Mouse (Mus musculus) kidney, adult 18-20 months (tissue): ENCODE data around the gene Zcchc24.
A peak's percentile ranks its signal among the peaks of the same experiment; 100 is the strongest.

Experiments
- DNase-seq: peaks from one replicate; pipeline ENCODE4 v3.0.0; 2021

Zcchc24 gene

GRCm38 (mm10) chr14:25713443-25713842, 55.4 kb downstream of the Zcchc24 start:
- DNase-seq, result no peak

GRCm38 (mm10) chr14:25711602-25712001, 57.2 kb downstream of the Zcchc24 start:
- DNase-seq, result no peak

- no peak for DNase-seq
Measured at GRCm38 (mm10) chr14:25711177-25711576, 57.7 kb downstream of the Zcchc24 start.

GRCm38 (mm10) chr14:25710681-25711080, 58.2 kb downstream of the Zcchc24 start:
- no peak for DNase-seq

GRCm38 (mm10) chr14:25710073-25710472, 58.8 kb downstream of the Zcchc24 start:
- no peak for DNase-seq

GRCm38 (mm10) chr14:25708917-25709316, 59.9 kb downstream of the Zcchc24 start:
- DNase-seq, result no peak

GRCm38 (mm10) chr14:25708451-25708850, 60.4 kb downstream of the Zcchc24 start:
- no peak for DNase-seq

- DNase-seq, result peak; percentile 55
Measured at GRCm38 (mm10) chr14:25707691-25708181, 61.1 kb downstream of the Zcchc24 start.

- DNase-seq, result no peak
Measured at GRCm38 (mm10) chr14:25701986-25702385, 66.9 kb downstream of the Zcchc24 start.

- no peak for DNase-seq
Measured at GRCm38 (mm10) chr14:25696356-25696755, 72.5 kb downstream of the Zcchc24 start.

- DNase-seq, result no peak
Measured at GRCm38 (mm10) chr14:25695059-25695458, 73.8 kb downstream of the Zcchc24 start.

GRCm38 (mm10) chr14:25694569-25694897, 74.3 kb downstream of the Zcchc24 start:
- peak; percentile 63 for DNase-seq

GRCm38 (mm10) chr14:25693888-25694568, 74.8 kb downstream of the Zcchc24 start, which contains the start of gene Ppif:
Gene Ppif, plus strand, starts transcription at chr14:25694154.
- peak; percentile 96 for DNase-seq

GRCm38 (mm10) chr14:25693271-25693887, 75.5 kb downstream of the Zcchc24 start:
- peak; percentile 29 for DNase-seq

- no peak for DNase-seq
Measured at GRCm38 (mm10) chr14:25686983-25687901, 81.6 kb downstream of the Zcchc24 start.

GRCm38 (mm10) chr14:25686216-25686945, 82.5 kb downstream of the Zcchc24 start:
- DNase-seq, result no peak

GRCm38 (mm10) chr14:25682020-25682419, 86.8 kb downstream of the Zcchc24 start:
- DNase-seq, result no peak

- DNase-seq, result no peak
Measured at GRCm38 (mm10) chr14:25679625-25680024, 89.2 kb downstream of the Zcchc24 start.

- no peak for DNase-seq
Measured at GRCm38 (mm10) chr14:25667587-25667986, 101.3 kb downstream of the Zcchc24 start.

- DNase-seq, result no peak
Measured at GRCm38 (mm10) chr14:25666668-25667376, 102.0 kb downstream of the Zcchc24 start.

GRCm38 (mm10) chr14:25665314-25665970, 103.4 kb downstream of the Zcchc24 start:
- DNase-seq, result no peak
